Mouse (Mus musculus): Measurements from ENCODE around the gene 1700020D05Rik.
"Not testable (repeated sequence)": the region's sequence is repeated elsewhere in the genome, so short reads cannot be mapped to it uniquely, and the experiment has no call there.

Gene 1700020D05Rik

GRCm38 (mm10) chr19:5490898-5491708 is 12.5 kb downstream of the 1700020D05Rik start:
- Histone ChIP-seq H3K9me3 (ENCODE audit: low read length) (no peaks in the 10 kb centered on the region), H3K4me1 (replicated peaks; ENCODE audit: low read depth, low read length) (peaks cover 74% of the 10 kb centered on the region), H3K36me3 (ENCODE audit: insufficient read depth, low read length) (peaks cover 50% of the 10 kb centered on the region), H3K4me3 (replicated peaks; ENCODE audit: low read length) (peak overlapping the region; percentile 97), H3K27me3 (ENCODE audit: insufficient read depth, low read length) (no peaks in the 10 kb centered on the region)
- TF ChIP-seq POU5F1 (IDR thresholded peaks at IDR 0.05; ENCODE audit: borderline replicate concordance, low read length) (no peak), NANOG (IDR thresholded peaks at IDR 0.05; ENCODE audit: borderline replicate concordance, low read length) (no peak), CTCF (conservative IDR thresholded peaks at IDR 0.05; ENCODE audit: low read length) (no peak)

GRCm38 (mm10) chr19:5490313-5490897 is 13.2 kb downstream of the 1700020D05Rik start, which contains the start of gene Cfl1:
Gene Cfl1 (plus strand): TSS chr19:5490455.
- peak within 1 kb of the TSS; percentile 97 for H3K4me3 ChIP-seq (replicated peaks; ENCODE audit: low read length)
- TF ChIP-seq NANOG (IDR thresholded peaks at IDR 0.05; ENCODE audit: borderline replicate concordance, low read length) (no peak), POU5F1 (IDR thresholded peaks at IDR 0.05; ENCODE audit: borderline replicate concordance, low read length) (no peak)
- H3K4me1 ChIP-seq (replicated peaks; ENCODE audit: low read depth, low read length): peaks cover 72% of the 10 kb centered on the region
- H3K27me3 ChIP-seq (ENCODE audit: insufficient read depth, low read length): no peaks in the 10 kb centered on the region
- H3K36me3 ChIP-seq (ENCODE audit: insufficient read depth, low read length): peaks cover 50% of the 10 kb centered on the region
- H3K9me3 ChIP-seq (ENCODE audit: low read length): no peaks in the 10 kb centered on the region

DNA sequence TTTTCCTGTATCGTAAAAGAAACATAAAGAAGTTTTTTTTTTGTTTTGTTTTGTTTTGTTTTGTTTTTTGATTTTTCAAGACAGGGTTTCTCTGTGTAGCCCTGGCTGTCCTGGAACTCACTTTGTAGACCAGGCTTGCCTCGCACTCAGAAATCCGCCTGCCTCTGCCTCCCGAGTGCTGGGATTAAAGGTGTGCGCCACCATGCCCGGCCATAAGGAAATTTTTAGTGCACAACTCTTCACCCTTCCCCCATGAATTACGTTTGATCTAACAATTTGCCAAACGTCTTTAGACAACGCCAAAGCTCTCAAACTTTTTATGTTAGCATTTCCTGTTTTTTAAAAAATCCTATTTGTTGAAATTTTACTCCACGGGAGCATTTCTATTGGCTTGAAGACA is 13.9 kb downstream of the 1700020D05Rik start:
- H3K36me3 ChIP-seq (ENCODE audit: insufficient read depth, low read length): peaks cover 52% of the 10 kb centered on the region
- peaks cover 70% of the 10 kb centered on the region for H3K4me1 ChIP-seq (replicated peaks; ENCODE audit: low read depth, low read length)
- not testable (repeated sequence) for H3K27me3 ChIP-seq (ENCODE audit: insufficient read depth, low read length); H3K9me3 ChIP-seq (ENCODE audit: low read length)
- peak overlapping the region; percentile 97 for H3K4me3 ChIP-seq (replicated peaks; ENCODE audit: low read length)

- peaks cover 70% of the 10 kb centered on the region for H3K4me1 ChIP-seq (replicated peaks; ENCODE audit: low read depth, low read length)
- H3K4me3 ChIP-seq (replicated peaks; ENCODE audit: low read length): peak overlapping the region; percentile 97
- no peaks in the 10 kb centered on the region for H3K9me3 ChIP-seq (ENCODE audit: low read length)
- H3K27me3 ChIP-seq (ENCODE audit: insufficient read depth, low read length): no peaks in the 10 kb centered on the region
- peaks cover 52% of the 10 kb centered on the region for H3K36me3 ChIP-seq (ENCODE audit: insufficient read depth, low read length)
- no peak for TF ChIP-seq CTCF (conservative IDR thresholded peaks at IDR 0.05; ENCODE audit: low read length)
- TF ChIP-seq POU5F1 (IDR thresholded peaks at IDR 0.05; ENCODE audit: borderline replicate concordance, low read length): no peak
- no peak for TF ChIP-seq NANOG (IDR thresholded peaks at IDR 0.05; ENCODE audit: borderline replicate concordance, low read length)
Observed at GRCm38 (mm10) chr19:5488878-5489571, 14.6 kb downstream of the 1700020D05Rik start.

- peaks cover 52% of the 10 kb centered on the region for H3K36me3 ChIP-seq (ENCODE audit: insufficient read depth, low read length)
- H3K9me3 ChIP-seq (ENCODE audit: low read length): no peaks in the 10 kb centered on the region
- peaks cover 70% of the 10 kb centered on the region for H3K4me1 ChIP-seq (replicated peaks; ENCODE audit: low read depth, low read length)
- H3K4me3 ChIP-seq (replicated peaks; ENCODE audit: low read length): peak within 1 kb of the TSS; percentile 97
- TF ChIP-seq CTCF (conservative IDR thresholded peaks at IDR 0.05; ENCODE audit: low read length): peak; percentile 70
- no peak for TF ChIP-seq POU5F1 (IDR thresholded peaks at IDR 0.05; ENCODE audit: borderline replicate concordance, low read length)
- no peaks in the 10 kb centered on the region for H3K27me3 ChIP-seq (ENCODE audit: insufficient read depth, low read length)
Observed at GRCm38 (mm10) chr19:5487768-5488550, 15.6 kb downstream of the 1700020D05Rik start, which contains the start of gene Mus81. Gene Mus81 (minus strand): TSS chr19:5488402.

- no peak for TF ChIP-seq CTCF (conservative IDR thresholded peaks at IDR 0.05; ENCODE audit: low read length)
- no peak for TF ChIP-seq NANOG (IDR thresholded peaks at IDR 0.05; ENCODE audit: borderline replicate concordance, low read length)
- no peak for TF ChIP-seq POU5F1 (IDR thresholded peaks at IDR 0.05; ENCODE audit: borderline replicate concordance, low read length)
- Histone ChIP-seq H3K4me3 (replicated peaks; ENCODE audit: low read length) (no peak overlapping the region), H3K9me3 (ENCODE audit: low read length) (no peaks in the 10 kb centered on the region), H3K27me3 (ENCODE audit: insufficient read depth, low read length) (no peaks in the 10 kb centered on the region), H3K4me1 (replicated peaks; ENCODE audit: low read depth, low read length) (peaks cover 64% of the 10 kb centered on the region), H3K36me3 (ENCODE audit: insufficient read depth, low read length) (peaks cover 50% of the 10 kb centered on the region)
Observed at GRCm38 (mm10) chr19:5486771-5487170, 16.8 kb downstream of the 1700020D05Rik start.

GRCm38 (mm10) chr19:5486286-5486685 is 17.3 kb downstream of the 1700020D05Rik start:
- no peaks in the 10 kb centered on the region for H3K27me3 ChIP-seq (ENCODE audit: insufficient read depth, low read length)

DNA sequence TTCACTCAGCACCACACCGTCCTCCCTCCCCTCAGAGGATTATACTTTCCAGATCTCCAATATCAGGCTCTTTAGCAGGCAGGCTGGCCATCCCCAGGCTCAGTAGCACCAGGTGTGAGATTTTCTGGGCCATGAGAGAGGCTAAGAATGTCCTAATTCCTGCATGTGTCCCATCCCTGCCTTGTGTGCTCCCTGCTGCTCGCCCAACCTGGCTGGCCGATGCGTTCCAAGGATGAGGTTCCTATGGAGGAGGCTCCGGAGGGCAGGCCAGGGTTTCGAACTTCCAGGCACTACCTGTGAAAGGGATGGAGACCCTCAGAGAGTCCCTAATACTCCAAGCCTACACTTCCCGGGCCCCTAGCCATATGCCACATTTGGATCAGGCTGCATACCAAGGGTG is 17.8 kb downstream of the 1700020D05Rik start:
- H3K27me3 ChIP-seq (ENCODE audit: insufficient read depth, low read length): no peaks in the 10 kb centered on the region
- peaks cover 55% of the 10 kb centered on the region for H3K36me3 ChIP-seq (ENCODE audit: insufficient read depth, low read length)
- H3K9me3 ChIP-seq (ENCODE audit: low read length): no peaks in the 10 kb centered on the region
- no peak overlapping the region for H3K4me3 ChIP-seq (replicated peaks; ENCODE audit: low read length)
- peaks cover 62% of the 10 kb centered on the region for H3K4me1 ChIP-seq (replicated peaks; ENCODE audit: low read depth, low read length)
- TF ChIP-seq POU5F1 (IDR thresholded peaks at IDR 0.05; ENCODE audit: borderline replicate concordance, low read length) (no peak), NANOG (IDR thresholded peaks at IDR 0.05; ENCODE audit: borderline replicate concordance, low read length) (no peak), CTCF (conservative IDR thresholded peaks at IDR 0.05; ENCODE audit: low read length) (no peak)

More at GRCm38 (mm10) chr19:5486286-5486685, 17.3 kb downstream of the 1700020D05Rik start:
- H3K9me3 ChIP-seq (ENCODE audit: low read length): no peaks in the 10 kb centered on the region
- peaks cover 62% of the 10 kb centered on the region for H3K4me1 ChIP-seq (replicated peaks; ENCODE audit: low read depth, low read length)
- no peak for TF ChIP-seq POU5F1 (IDR thresholded peaks at IDR 0.05; ENCODE audit: borderline replicate concordance, low read length)
- no peak for TF ChIP-seq CTCF (conservative IDR thresholded peaks at IDR 0.05; ENCODE audit: low read length)
- no peak for TF ChIP-seq NANOG (IDR thresholded peaks at IDR 0.05; ENCODE audit: borderline replicate concordance, low read length)
- peaks cover 51% of the 10 kb centered on the region for H3K36me3 ChIP-seq (ENCODE audit: insufficient read depth, low read length)
- H3K4me3 ChIP-seq (replicated peaks; ENCODE audit: low read length): no peak overlapping the region
